Mouse (Mus musculus) hindbrain, embryonic 15.5 days (tissue): Measurements from ENCODE around the gene Prpf8. TPM values are rescaled to one million over a fixed set of nuclear protein-coding genes. Genes with fewer than 3 reads are reported as not detected.

ENCODE experiments used
- ATAC-seq: fragments of 200-750 bp; cut with Nextera tagmentation; 2 replicates; pipeline ENCODE4 v1.8.0; 2017; ENCODE audit warnings: low read depth, moderate number of reproducible peaks, moderate TSS enrichment; ENCODE audit not compliant: low FRiP score
- H3K27ac ChIP-seq: fragments of 300-500 bp; sonication (generic); replicated peaks from 2 replicates; pipeline ENCODE4 v1.5.1; 2015; ENCODE audit warnings: mild to moderate bottlenecking, inconsistent platforms
- H3K27me3 ChIP-seq: fragments of 300-500 bp; sonication (generic); 2 replicates; pipeline ENCODE4 v1.6.1; 2015; ENCODE audit warnings: control low read depth, inconsistent platforms
- H3K36me3 ChIP-seq: fragments of 300-500 bp; sonication (generic); 2 replicates; pipeline ENCODE4 v1.6.1; 2015; ENCODE audit warnings: control low read depth, inconsistent platforms
- H3K4me1 ChIP-seq: fragments of 300-500 bp; sonication (generic); replicated peaks from 2 replicates; pipeline ENCODE4 v1.6.1; 2015; ENCODE audit warnings: control low read depth, inconsistent platforms
- H3K4me2 ChIP-seq: fragments of 300-500 bp; sonication (generic); 2 replicates; pipeline ENCODE4 v1.6.1; 2015; ENCODE audit warnings: moderate library complexity, mild to moderate bottlenecking, inconsistent platforms
- H3K4me3 ChIP-seq: fragments of 300-500 bp; sonication (generic); 2 replicates; pipeline ENCODE4 v1.5.1; 2015; ENCODE audit warnings: mild to moderate bottlenecking, inconsistent platforms
- H3K9ac ChIP-seq: fragments of 300-500 bp; sonication (generic); 2 replicates; pipeline ENCODE4 v1.6.1; 2015; ENCODE audit warnings: inconsistent platforms
- H3K9me3 ChIP-seq: fragments of 300-500 bp; sonication (generic); 2 replicates; pipeline ENCODE4 v1.6.1; 2016; ENCODE audit warnings: control low read depth, inconsistent platforms
- WGBS: fragments of 180-500 bp; shearing (Covaris S2); methylation state at CpG from one replicate; pipeline ENCODE4 v1.1.7; 2015; 5-methylcytosine and 5-hydroxymethylcytosine counted together
- polyA plus RNA-seq: library from polyadenylated mRNA; unstranded; fragments of >200 nt; fragmentation: Nextera tagmentation; extraction: Ambion mirVana; gene quantifications from 2 replicates; pipeline ENCODE4 v1.2.1, GENCODE M21; 2015

Gene Prpf8
- polyA plus RNA-seq, 1 experiment from 2014 or later = 51.2 TPM

DNA sequence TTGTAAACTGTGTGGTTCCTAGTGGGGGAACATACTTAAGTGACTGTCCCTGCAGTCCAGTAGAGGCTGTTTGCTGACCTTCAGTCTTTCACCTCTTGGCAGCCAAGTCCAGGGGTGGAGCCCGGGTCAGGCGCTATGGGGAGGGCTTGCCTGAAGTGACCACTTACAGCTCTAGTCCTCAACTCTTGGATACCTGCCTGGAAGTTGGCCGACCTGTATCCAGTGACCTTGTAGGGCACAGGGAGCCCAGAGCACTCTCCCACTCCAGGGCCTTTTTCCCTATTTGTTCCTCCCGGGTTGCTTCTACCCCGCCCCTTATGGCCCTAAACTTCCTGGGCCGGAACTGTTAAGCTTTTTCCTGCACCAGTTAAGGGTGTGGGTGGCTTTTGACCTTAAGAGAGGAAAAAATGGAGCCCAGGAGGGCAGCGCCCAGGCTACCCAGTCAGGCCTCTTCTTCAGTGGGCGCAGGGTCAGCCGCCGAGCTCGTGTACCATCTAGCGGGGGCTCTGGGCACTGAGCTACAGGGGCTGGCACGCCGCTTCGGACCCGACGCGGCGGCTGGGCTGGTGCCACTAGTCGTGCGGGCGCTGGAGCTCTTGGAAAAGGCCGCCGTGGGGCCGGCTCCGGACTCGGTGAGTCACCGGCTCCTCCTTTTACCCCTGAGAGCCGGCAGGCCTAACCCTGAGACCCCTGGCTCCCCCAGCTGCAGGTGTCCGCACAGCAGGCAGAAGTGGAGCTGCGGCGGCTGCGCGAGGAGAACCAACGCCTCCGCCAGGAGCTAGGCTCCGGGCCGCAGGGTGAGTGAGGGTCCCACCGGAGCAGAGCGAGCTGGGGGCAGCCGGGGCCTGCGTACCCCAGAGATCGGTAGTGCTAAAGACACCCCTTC, 23.4 kb downstream of the Prpf8 start, which contains the start of gene Rilp:
Rilp (plus strand) TSS at position 354 of the 886 bp plus-strand sequence.
- Histone ChIP-seq H3K27me3 (no peaks in the 10 kb centered on the region), H3K36me3 (peaks cover 42% of the 10 kb centered on the region), H3K4me1 (peaks cover 20% of the 10 kb centered on the region), H3K9me3 (no peaks in the 10 kb centered on the region), H3K9ac (peak within 1 kb of the TSS; percentile 42), H3K4me2 (peak within 1 kb of the TSS; percentile 92), H3K27ac (peak within 1 kb of the TSS; percentile 79), H3K4me3 (peak within 1 kb of the TSS; percentile 52)
- 3% methylated on average over 43 of the region's 43 CpGs for WGBS
- peak; percentile 68 for ATAC-seq

DNA sequence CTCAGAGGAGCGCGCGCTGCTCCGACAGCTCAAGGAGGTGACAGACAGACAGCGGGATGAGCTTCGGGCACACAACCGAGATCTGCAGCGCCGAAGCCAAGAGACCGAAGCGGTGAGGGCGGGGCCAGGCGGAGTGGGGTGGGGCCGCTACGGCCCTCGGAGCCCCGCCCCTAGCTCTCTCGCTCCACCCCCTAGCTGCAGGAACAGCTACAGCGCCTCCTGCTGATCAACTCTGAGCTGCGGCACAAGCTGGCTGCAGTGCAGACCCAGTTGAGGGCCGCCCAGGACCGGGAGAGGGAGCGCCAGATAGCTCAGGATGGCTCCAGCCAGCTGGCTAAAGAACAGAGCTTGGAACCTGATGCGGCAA, 24.0 kb downstream of the Prpf8 start:
- H3K4me3 ChIP-seq = peak overlapping the region; percentile 52
- no peaks in the 10 kb centered on the region for H3K27me3 ChIP-seq
- peak overlapping the region; percentile 79 for H3K27ac ChIP-seq
- peak; percentile 91 for ATAC-seq
- H3K9ac ChIP-seq = peak overlapping the region; percentile 42
- H3K9me3 ChIP-seq = no peaks in the 10 kb centered on the region
- peaks cover 37% of the 10 kb centered on the region for H3K36me3 ChIP-seq
- peak overlapping the region; percentile 92 for H3K4me2 ChIP-seq
- peaks cover 20% of the 10 kb centered on the region for H3K4me1 ChIP-seq
- 3% methylated on average over 24 of the region's 24 CpGs for WGBS

DNA sequence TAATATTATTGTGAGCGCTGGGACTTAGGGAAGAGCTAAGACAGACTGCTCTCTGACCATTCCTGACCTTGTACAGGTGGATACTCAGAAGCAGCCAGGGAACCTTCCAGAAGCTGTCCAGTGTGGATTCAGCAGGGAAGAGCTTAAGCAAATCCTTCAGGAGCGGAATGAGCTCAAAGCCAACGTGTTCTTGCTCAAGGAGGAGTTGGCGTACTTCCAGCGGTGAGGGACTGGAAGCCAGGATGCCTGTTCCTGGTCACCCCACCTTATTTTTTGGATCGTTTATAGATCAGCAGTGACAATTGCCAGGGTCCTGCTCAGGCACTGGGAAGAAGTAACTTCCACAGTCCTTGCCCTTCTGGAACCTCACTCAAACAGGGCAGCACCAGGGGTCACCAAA, 24.6 kb downstream of the Prpf8 start:
- Histone ChIP-seq H3K36me3 (peaks cover 31% of the 10 kb centered on the region), H3K27me3 (no peaks in the 10 kb centered on the region), H3K4me3 (no peak overlapping the region), H3K4me2 (no peak overlapping the region), H3K9me3 (no peaks in the 10 kb centered on the region), H3K9ac (no peak overlapping the region), H3K4me1 (peaks cover 20% of the 10 kb centered on the region), H3K27ac (no peak overlapping the region; the same call in 1 of the 2 replicates)
- 85% methylated on average over 6 of the region's 6 CpGs for WGBS
- ATAC-seq = no peak

DNA sequence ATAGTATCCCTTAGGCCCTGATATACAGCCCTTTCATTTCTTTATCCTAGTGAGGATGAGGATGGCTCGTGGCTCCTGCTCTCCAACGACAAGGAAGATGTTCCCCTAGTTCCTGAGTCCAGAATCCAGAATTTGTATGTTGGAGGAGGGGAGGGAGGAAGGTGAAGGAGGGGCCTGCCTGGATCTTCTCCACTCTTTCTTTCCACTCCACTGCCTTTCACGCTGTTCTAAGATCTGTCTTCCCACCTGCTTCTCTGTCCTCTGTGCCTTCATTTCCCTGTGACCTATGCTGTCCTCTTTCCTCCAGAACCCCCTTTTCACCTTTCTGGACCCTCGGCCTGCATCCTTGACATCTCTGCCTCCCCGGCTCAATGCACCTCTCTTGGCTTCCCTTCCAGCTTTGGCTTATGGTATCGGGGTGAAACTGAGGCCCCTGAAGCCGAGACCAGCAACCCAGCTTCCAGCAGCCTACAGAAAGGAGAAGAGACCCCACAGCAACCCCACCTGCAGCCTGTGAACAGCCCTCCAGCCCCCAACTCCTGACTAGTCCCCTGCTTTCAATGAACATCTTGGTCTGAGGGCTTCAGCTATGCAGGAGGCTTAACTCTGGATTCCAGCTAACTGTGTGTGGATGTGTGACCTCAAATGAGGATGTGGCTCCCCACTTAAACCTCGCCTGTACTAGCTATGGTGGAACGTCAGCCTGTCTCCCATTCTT, 25.8 kb downstream of the Prpf8 start:
- 79% methylated on average over 9 of the region's 9 CpGs for WGBS
- no peak overlapping the region for H3K27ac ChIP-seq
- peaks cover 20% of the 10 kb centered on the region for H3K4me1 ChIP-seq
- no peaks in the 10 kb centered on the region for H3K27me3 ChIP-seq
- H3K9ac ChIP-seq = no peak overlapping the region
- no peaks in the 10 kb centered on the region for H3K9me3 ChIP-seq
- H3K4me3 ChIP-seq = no peak overlapping the region
- no peak for ATAC-seq
- H3K4me2 ChIP-seq = no peak overlapping the region
- peaks cover 22% of the 10 kb centered on the region for H3K36me3 ChIP-seq

DNA sequence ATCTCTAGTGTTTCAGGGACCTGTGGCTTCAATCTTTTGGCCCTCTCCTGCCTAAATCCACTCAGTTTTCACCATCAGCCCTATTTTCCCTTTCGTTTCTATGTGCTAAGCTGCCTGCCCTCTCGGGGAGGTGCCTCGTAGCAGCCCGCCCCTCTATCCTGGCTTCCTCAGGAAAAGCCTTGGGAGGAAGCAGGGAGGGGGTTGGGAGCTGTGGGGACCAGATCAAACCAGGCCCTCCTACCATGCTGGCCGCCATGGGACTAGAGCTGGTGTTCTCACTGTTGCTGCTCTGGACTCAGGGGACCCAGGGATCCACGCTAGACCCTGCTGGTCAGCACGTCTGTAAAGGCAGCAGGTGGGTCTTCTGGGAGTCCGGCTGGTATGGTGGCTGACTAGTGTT, 26.7 kb downstream of the Prpf8 start, which contains the start of gene Scarf1:
Scarf1 (plus strand) TSS at position 205 of the 400 bp plus-strand sequence.
- H3K9me3 ChIP-seq = no peaks in the 10 kb centered on the region
- no peak within 1 kb of the TSS for H3K27ac ChIP-seq
- ATAC-seq = no peak
- H3K27me3 ChIP-seq = no peaks in the 10 kb centered on the region
- peaks cover 13% of the 10 kb centered on the region for H3K36me3 ChIP-seq
- 0 out of 2 replicates have a peak within 1 kb of the TSS, but pooled peaks have one; percentile 0 for H3K4me3 ChIP-seq
- H3K4me2 ChIP-seq = peak within 1 kb of the TSS; percentile 9
- peaks cover 20% of the 10 kb centered on the region for H3K4me1 ChIP-seq
- 57% methylated on average over 8 of the region's 8 CpGs for WGBS
- H3K9ac ChIP-seq = no peak within 1 kb of the TSS

DNA sequence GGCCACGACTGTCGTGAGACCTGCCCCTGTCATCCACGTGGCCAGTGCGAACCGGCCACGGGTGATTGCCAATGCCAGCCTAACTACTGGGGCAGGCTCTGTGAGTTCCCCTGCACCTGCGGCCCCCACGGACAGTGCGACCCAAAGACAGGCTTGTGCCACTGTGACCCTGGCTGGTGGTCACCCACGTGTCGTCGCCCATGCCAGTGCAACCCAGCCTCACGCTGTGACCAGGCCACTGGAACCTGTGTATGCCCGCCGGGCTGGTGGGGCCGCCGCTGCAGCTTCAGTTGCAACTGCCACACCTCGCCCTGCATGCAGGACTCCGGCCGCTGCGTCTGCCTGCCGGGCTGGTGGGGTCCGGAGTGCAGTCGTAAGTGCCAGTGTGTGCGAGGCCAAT, 28.6 kb downstream of the Prpf8 start:
- Histone ChIP-seq H3K9ac (no peak overlapping the region), H3K27ac (no peak overlapping the region), H3K4me2 (no peak overlapping the region), H3K36me3 (no peaks in the 10 kb centered on the region), H3K27me3 (no peaks in the 10 kb centered on the region), H3K4me1 (peaks cover 6% of the 10 kb centered on the region), H3K9me3 (no peaks in the 10 kb centered on the region), H3K4me3 (no peak overlapping the region)
- 91% methylated on average over 25 of the region's 25 CpGs for WGBS
- no peak for ATAC-seq

DNA sequence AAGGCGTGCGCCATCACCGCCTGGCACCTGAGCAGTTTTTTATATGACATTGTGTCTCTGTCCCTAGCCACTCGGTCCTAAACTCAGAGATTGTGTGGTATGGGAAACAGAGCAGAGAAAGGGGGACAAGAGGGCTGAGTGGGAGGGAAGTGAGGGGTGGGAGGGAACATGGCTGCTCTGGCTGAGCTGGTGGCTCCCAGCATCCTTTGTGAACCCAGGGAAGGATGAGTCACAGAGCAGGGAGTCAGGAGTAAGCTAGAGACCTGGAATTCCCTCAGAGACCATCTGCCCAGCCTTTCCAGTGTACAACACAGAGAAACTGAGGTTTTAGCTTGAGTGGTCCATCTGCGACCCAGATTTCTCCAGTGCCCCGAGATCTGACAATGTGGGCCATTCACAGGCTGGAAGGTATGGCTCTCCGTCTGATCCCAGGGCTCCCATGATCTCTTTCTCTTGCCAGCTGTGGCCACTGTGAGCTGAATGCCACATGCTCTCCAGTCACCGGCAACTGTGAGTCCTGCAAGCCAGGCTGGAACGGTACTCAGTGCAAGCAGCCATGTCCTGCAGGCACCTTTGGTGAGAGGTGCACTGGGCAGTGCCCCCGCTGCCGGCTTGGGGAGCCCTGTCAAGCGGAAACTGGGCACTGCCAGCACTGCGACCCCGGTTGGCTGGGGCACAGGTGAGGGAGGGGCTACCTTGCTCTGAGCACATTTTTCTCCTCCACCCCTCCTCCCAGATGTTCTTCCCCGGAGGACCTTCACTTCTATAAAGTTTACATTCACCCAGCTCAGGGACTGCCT, 33.4 kb downstream of the Prpf8 start:
- Histone ChIP-seq H3K4me3 (no peak overlapping the region), H3K36me3 (no peaks in the 10 kb centered on the region), H3K9ac (no peak overlapping the region), H3K9me3 (no peaks in the 10 kb centered on the region), H3K27ac (no peak overlapping the region), H3K27me3 (no peaks in the 10 kb centered on the region), H3K4me1 (no peaks in the 10 kb centered on the region), H3K4me2 (no peak overlapping the region)
- 77% methylated on average over 15 of the region's 15 CpGs for WGBS
- ATAC-seq = no peak

DNA sequence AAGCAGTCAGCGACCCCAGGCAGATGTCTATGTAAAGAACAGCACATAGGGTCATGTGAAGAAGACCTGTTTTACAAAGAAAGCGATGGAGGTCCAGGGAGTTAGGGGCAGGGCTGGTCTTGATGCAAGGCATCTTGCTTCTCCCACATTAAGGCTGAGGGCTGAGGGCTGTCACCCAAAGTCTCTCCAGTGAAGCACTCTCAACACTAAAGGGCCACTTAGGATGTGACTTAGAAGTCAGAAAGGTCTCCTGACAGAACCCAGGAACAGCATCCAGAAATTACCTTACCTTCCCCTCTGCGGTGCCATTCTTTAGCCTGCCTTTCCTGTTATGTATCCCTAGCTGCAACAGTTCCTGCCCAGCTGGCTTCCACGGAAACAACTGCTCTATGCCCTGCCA, 35.0 kb downstream of the Prpf8 start:
- 86% methylated on average over 4 of the region's 4 CpGs for WGBS
- Histone ChIP-seq H3K4me1 (no peaks in the 10 kb centered on the region), H3K4me3 (no peak overlapping the region), H3K36me3 (no peaks in the 10 kb centered on the region), H3K9ac (no peak overlapping the region), H3K27ac (no peak overlapping the region), H3K4me2 (no peak overlapping the region), H3K27me3 (no peaks in the 10 kb centered on the region), H3K9me3 (no peaks in the 10 kb centered on the region)
- no peak for ATAC-seq

DNA sequence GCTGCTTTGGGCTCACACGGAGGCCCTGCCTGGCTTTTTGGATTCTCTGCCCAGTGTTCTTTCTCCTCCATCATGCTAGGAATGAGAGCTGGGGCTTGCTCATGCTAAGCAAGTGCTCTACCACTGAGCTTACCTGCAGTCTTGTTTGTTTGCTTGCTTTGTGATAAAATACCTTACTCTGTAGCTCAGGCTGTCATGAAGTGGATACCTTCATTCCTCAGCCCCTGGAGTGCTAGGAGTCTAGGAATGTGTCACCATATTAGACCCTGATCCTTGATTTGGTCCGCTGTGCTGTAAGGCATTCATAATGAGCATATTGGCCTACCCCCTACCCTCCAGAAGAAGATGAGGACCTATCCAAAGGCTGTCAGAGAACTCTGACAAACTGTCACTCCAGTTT, 36.2 kb downstream of the Prpf8 start:
- no peak for ATAC-seq
- H3K27me3 ChIP-seq = no peaks in the 10 kb centered on the region
- WGBS = 86% methylated on average over 2 of the region's 2 CpGs
- H3K9ac ChIP-seq = no peak overlapping the region
- no peak overlapping the region for H3K27ac ChIP-seq
- no peaks in the 10 kb centered on the region for H3K4me1 ChIP-seq
- H3K36me3 ChIP-seq = no peaks in the 10 kb centered on the region
- H3K4me3 ChIP-seq = no peak overlapping the region
- no peaks in the 10 kb centered on the region for H3K9me3 ChIP-seq
- H3K4me2 ChIP-seq = no peak overlapping the region

DNA sequence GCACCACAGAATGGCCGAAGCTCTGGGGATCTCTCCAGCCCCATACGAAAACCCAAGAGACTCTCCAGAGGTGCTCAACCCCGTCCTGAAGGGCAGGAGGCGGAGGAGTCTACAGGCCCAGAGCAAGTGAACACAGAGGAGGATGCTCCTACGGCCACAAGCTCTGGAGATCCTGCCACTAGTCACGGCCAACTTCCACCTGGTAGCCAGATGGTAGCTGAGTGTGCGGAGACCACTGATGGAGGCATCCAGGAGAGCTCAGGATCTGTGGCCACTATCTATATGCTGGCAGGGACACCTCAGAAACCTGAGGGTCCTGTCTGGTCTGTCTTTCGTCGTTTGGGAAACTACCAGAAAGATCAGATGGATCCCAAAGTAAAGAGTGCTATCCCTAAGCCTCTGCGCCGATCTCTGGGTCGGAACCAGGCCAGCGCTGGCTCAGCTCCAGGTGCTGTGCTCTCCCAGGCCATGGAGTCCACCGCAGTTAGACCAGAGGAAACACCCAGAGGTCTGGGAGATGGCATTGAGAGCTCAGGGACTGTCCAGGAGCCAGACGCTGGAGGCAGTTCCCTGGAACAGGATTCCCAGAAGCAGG, 39.0 kb downstream of the Prpf8 start:
- H3K9me3 ChIP-seq = no peaks in the 10 kb centered on the region

DNA sequence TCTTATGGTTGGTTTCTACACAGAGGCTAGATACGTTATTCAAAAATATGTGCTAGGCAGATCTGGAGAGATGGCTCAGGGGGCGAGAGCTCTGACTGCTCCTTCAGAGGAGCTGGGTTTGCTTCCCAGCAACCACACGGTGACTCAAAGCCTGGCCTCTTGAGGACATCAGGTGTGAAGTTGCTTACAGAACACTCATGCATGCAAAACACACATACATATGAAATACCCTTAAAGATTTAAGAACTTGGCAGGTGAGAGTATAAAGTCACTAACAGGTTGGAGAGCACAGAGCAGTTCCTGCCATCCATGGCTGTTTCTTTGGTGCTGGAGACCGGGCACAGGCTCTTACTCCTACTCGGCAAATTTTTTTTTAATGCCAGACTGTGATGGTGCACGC, 40.3 kb downstream of the Prpf8 start:
- no peak for ATAC-seq
- Histone ChIP-seq H3K9me3 (no peaks in the 10 kb centered on the region), H3K4me3 (no peak overlapping the region), H3K36me3 (no peaks in the 10 kb centered on the region), H3K9ac (no peak overlapping the region), H3K27me3 (no peaks in the 10 kb centered on the region), H3K4me2 (no peak overlapping the region), H3K27ac (no peak overlapping the region), H3K4me1 (0 out of 2 replicates have a peak, but pooled peaks cover 4% of the 10 kb centered on the region)
- WGBS = 86% methylated on average over 6 of the region's 6 CpGs

More for the DNA sequence above, 39.0 kb downstream of the Prpf8 start:
- no peak for ATAC-seq
- no peak overlapping the region for H3K4me3 ChIP-seq
- no peak overlapping the region for H3K27ac ChIP-seq
- no peaks in the 10 kb centered on the region for H3K27me3 ChIP-seq
- H3K36me3 ChIP-seq = no peaks in the 10 kb centered on the region
- 0 out of 2 replicates have a peak, but pooled peaks cover 4% of the 10 kb centered on the region for H3K4me1 ChIP-seq
- no peak overlapping the region for H3K4me2 ChIP-seq
- WGBS = 86% methylated on average over 15 of the region's 15 CpGs
- H3K9ac ChIP-seq = no peak overlapping the region
